Mouse (Mus musculus) cerebellum, adult 2 months (tissue): ENCODE data around the gene Traf5. TPM values are rescaled to one million over a fixed set of nuclear protein-coding genes. Genes with fewer than 3 reads are reported as not detected.

Experiments
- DNase-seq, 2 experiments: peaks; one replicate each; pipeline ENCODE4 v3.0.0; 2021
- H3K27ac ChIP-seq: fragments of 200-500 bp; 2 replicates; pipeline ENCODE4 v1.5.1; 2012; ENCODE audit warnings: low read length, control low read depth, inconsistent platforms; ENCODE audit not compliant: insufficient read depth
- H3K27me3 ChIP-seq: fragments of 200-500 bp; 2 replicates; pipeline ENCODE4 v1.6.1; 2012; ENCODE audit warnings: inconsistent platforms, mild to moderate bottlenecking, low read length, moderate library complexity; ENCODE audit not compliant: control insufficient read depth, insufficient read depth
- H3K4me1 ChIP-seq: fragments of 200-500 bp; 2 replicates; pipeline ENCODE4 v1.6.1; 2011; ENCODE audit warnings: low read length; ENCODE audit not compliant: control insufficient read depth, insufficient read depth
- H3K4me3 ChIP-seq: fragments of 200-500 bp; replicated peaks from 2 replicates; pipeline ENCODE3; 2011; ENCODE audit warnings: mild to moderate bottlenecking, low read depth, low read length, control low read depth; ENCODE audit not compliant: insufficient read depth
- CTCF ChIP-seq: fragments of 200-500 bp; IDR thresholded peaks from 2 replicates; pipeline ENCODE4 v1.5.1; 2011; ENCODE audit warnings: low read depth, mild to moderate bottlenecking, control low read depth, low read length, moderate library complexity, borderline replicate concordance; ENCODE audit not compliant: insufficient read depth
- POLR2A ChIP-seq: fragments of 200-500 bp; IDR thresholded peaks from 2 replicates; pipeline ENCODE4 v1.6.1; 2011; ENCODE audit warnings: low read length, control low read depth, borderline replicate concordance; ENCODE audit not compliant: insufficient read depth
- WGBS: fragments of 180-500 bp; shearing (Covaris S2); methylation state at CpG from one replicate; pipeline ENCODE4 v1.1.7; 2018; 5-methylcytosine and 5-hydroxymethylcytosine counted together
- polyA plus RNA-seq: library from polyadenylated mRNA; depleted of rRNA; stranded (reverse); fragments of >200 nt; gene quantifications from 2 replicates; pipeline ENCODE4 v1.2.3, GENCODE M21; 2012; rRNA removed

Traf5 gene
- polyA plus RNA-seq, 1 experiment: 3.6 TPM

GRCm38 (mm10) chr1:191950611-191951010 is 141.7 kb downstream of the Traf5 start:
- 66% methylated on average over 2 of the region's 2 CpGs for WGBS
- TF ChIP-seq POLR2A: no peak
- no peak for TF ChIP-seq CTCF
- Histone ChIP-seq H3K4me3 (no peak overlapping the region), H3K27ac (no peak overlapping the region), H3K4me1 (no peaks in the 10 kb centered on the region), H3K27me3 (no peaks in the 10 kb centered on the region)
- DNase-seq: no peak

GRCm38 (mm10) chr1:191948600-191948999 is 143.8 kb downstream of the Traf5 start:
- Histone ChIP-seq H3K4me1 (no peaks in the 10 kb centered on the region), H3K27me3 (no peaks in the 10 kb centered on the region), H3K4me3 (no peak overlapping the region), H3K27ac (no peak overlapping the region)
- no peak for TF ChIP-seq CTCF
- 69% methylated on average over 8 of the region's 8 CpGs for WGBS
- DNase-seq: no peak

- no peaks in the 10 kb centered on the region for H3K27me3 ChIP-seq
- TF ChIP-seq POLR2A (no peak), CTCF (no peak)
- no peak overlapping the region for H3K4me3 ChIP-seq
- H3K4me1 ChIP-seq: no peaks in the 10 kb centered on the region
- 64% methylated on average over 8 of the region's 8 CpGs for WGBS
- DNase-seq: no peak
- H3K27ac ChIP-seq: no peak overlapping the region
Measured at GRCm38 (mm10) chr1:191947796-191948195, 144.6 kb downstream of the Traf5 start.

Other genes starting within 250 kb of the Traf5 start
- gene Slc30a1, start 185.8 kb downstream of the Traf5 start, polyA plus RNA-seq: 14.1 and 15.3 TPM in 2 replicates
- gene Rd3, start 115.2 kb downstream of the Traf5 start, polyA plus RNA-seq: 0.52 and 1.6 TPM in 2 replicates
- 38.7 and 38.9 TPM in 2 replicates for gene Rcor3, start 45.5 kb upstream of the Traf5 start, polyA plus RNA-seq
- 18.6 and 20.8 TPM in 2 replicates for gene Kcnh1, start 98.2 kb upstream of the Traf5 start, polyA plus RNA-seq